Mouse (Mus musculus) thymus, adult 2 months (tissue): ENCODE data around the gene B3galt1.

Experiments used
- CTCF ChIP-seq: fragments of 200-500 bp; IDR thresholded peaks from 2 replicates; pipeline ENCODE4 v1.5.1; 2012; ENCODE audit warnings: mild to moderate bottlenecking, control low read depth, low read length, moderate library complexity, borderline replicate concordance; ENCODE audit not compliant: control insufficient read depth, poor library complexity, insufficient read depth; ENCODE audit errors: extremely low read depth
- POLR2A ChIP-seq: fragments of 200-500 bp; IDR thresholded peaks from 2 replicates; pipeline ENCODE4 v1.6.1; 2012; ENCODE audit warnings: mild to moderate bottlenecking, low read length, control low read depth, moderate library complexity; ENCODE audit not compliant: control insufficient read depth, poor library complexity, insufficient read depth; ENCODE audit errors: extremely low read depth

DNA sequence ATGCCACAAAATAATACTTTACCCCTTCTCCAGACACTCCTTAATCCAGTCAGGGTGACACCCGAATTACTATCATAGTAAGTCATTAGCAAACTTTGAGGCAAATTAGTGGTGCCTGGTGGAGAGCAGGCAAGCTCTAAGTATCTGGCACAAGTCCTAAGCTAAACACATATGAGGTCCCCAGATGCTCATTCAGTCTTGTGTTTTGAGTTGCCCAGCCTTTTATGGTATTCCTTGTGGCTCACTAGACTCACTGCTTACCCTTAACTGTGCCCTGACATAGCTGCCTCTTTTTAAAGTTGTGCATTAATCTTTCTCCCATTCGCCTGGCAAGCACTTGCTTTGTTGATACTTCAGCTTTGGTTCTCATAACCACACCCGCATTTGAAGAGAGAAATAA is 382.7 kb downstream of the B3galt1 start:
- TF ChIP-seq CTCF (no peak), POLR2A (no peak)
